Mouse (Mus musculus): Measurements from ENCODE around the gene Gm4847.

Gene Gm4847

GRCm38 (mm10) chr1:166647593-166647992 is at the start of gene Gm4847:
Gene Gm4847 (minus strand): TSS chr1:166647693.
- no peak for DNase-seq

GRCm38 (mm10) chr1:166681745-166682144 is 34.3 kb upstream of the Gm4847 start, which contains the start of gene Fmo9:
Gene Fmo9 (minus strand): TSS chr1:166681845.
- DNase-seq, result no peak

GRCm38 (mm10) chr1:166669264-166669663 is 21.8 kb upstream of the Gm4847 start:
- no peak for DNase-seq

- no peak for DNase-seq
These were observed 13.3 kb upstream of the Gm4847 start for GRCm38 (mm10) chr1:166660800-166661199.

Data from heart, adult 11 months (tissue).